Mouse (Mus musculus) midbrain, embryonic 16.5 days (tissue): ENCODE results near the gene Traip. TPM values are rescaled to one million over a fixed set of nuclear protein-coding genes. Genes with fewer than 3 reads are reported as not detected.
A peak's percentile ranks its signal among the peaks of the same experiment; 100 is the strongest.

ENCODE experiments used
- ATAC-seq: fragments of 200-750 bp; cut with Nextera tagmentation; 2 replicates; pipeline ENCODE4 v1.8.0; 2017; ENCODE audit warnings: moderate TSS enrichment
- H3K27ac ChIP-seq: fragments of 300-500 bp; sonication (generic); 2 replicates; pipeline ENCODE4 v1.5.1; 2014; ENCODE audit warnings: mild to moderate bottlenecking, low read length, mixed read lengths
- H3K27me3 ChIP-seq: fragments of 300-500 bp; sonication (generic); 2 replicates; pipeline ENCODE4 v1.6.1; 2014; ENCODE audit warnings: low read depth, low read length, mixed read lengths; ENCODE audit not compliant: control insufficient read depth, insufficient read depth
- H3K36me3 ChIP-seq: fragments of 300-500 bp; sonication (generic); 2 replicates; pipeline ENCODE4 v1.6.1; 2014; ENCODE audit warnings: mild to moderate bottlenecking, low read length, moderate library complexity, mixed read lengths; ENCODE audit not compliant: control insufficient read depth, insufficient read depth
- H3K4me1 ChIP-seq: fragments of 300-500 bp; sonication (generic); 2 replicates; pipeline ENCODE4 v1.6.1; 2014; ENCODE audit warnings: mild to moderate bottlenecking, low read length, mixed read lengths; ENCODE audit not compliant: control insufficient read depth, insufficient read depth
- H3K4me2 ChIP-seq: fragments of 300-500 bp; sonication (generic); 2 replicates; pipeline ENCODE4 v1.6.1; 2014; ENCODE audit warnings: mild to moderate bottlenecking, low read length, mixed read lengths
- H3K4me3 ChIP-seq: fragments of 300-500 bp; sonication (generic); 2 replicates; pipeline ENCODE4 v1.5.1; 2014; ENCODE audit warnings: low read depth, mild to moderate bottlenecking, low read length, moderate library complexity, mixed read lengths
- H3K9ac ChIP-seq: fragments of 300-500 bp; sonication (generic); 2 replicates; pipeline ENCODE4 v1.6.1; 2014; ENCODE audit warnings: low read depth, low read length, mixed read lengths
- H3K9me3 ChIP-seq: fragments of 300-500 bp; sonication (generic); replicated peaks from 2 replicates; pipeline ENCODE4 v1.6.1; 2014; ENCODE audit warnings: mild to moderate bottlenecking, low read length, mixed read lengths; ENCODE audit not compliant: control insufficient read depth, poor library complexity, severe bottlenecking
- WGBS: fragments of 180-500 bp; shearing (Covaris S2); extraction: QIAGEN DNeasy Blood & Tissue Kit; methylation state at CpG from one replicate; pipeline ENCODE4 v1.1.7; 2014; 5-methylcytosine and 5-hydroxymethylcytosine counted together
- polyA plus RNA-seq: library from polyadenylated mRNA; unstranded; fragments of >200 nt; fragmentation: Nextera tagmentation; extraction: Ambion mirVana; gene quantifications from 2 replicates; pipeline ENCODE4 v1.2.1, GENCODE M21; 2015

Gene Traip
- polyA plus RNA-seq, 1 experiment from 2014 or later, result 12.6 TPM

DNA sequence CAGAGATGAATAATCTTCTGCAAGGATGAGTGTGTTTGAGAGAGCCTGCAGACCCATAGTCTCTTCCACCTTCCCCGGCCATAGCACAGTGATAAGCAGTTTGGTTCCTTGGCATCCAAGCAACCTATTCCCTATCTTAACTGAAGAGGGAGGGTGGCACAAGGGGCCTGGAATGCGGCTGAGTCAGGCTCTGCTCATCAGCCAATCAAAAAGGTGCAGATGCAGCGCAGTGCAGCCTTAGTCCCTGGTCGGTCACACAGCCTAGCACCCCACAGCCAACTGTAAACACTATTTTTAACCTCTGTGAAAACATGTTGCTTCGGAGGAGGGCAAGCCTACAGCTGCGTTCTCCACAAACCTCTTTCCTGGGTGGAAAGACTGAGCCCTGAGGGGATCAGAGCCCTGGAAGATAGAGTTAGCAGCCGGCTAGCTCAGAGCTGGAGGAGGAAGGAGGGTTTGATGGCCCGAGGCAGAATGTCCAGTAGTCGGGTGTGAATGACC is 23.0 kb upstream of the Traip start:
- Histone ChIP-seq H3K27me3 (no peaks in the 10 kb centered on the region), H3K9me3 (no peaks in the 10 kb centered on the region), H3K4me3 (no peak overlapping the region), H3K9ac (no peak overlapping the region), H3K36me3 (no peaks in the 10 kb centered on the region), H3K4me1 (peaks cover 18% of the 10 kb centered on the region), H3K4me2 (no peak overlapping the region), H3K27ac (no peak overlapping the region)
- WGBS, result 69% methylated on average over 9 of the region's 9 CpGs
- no peak for ATAC-seq

- Histone ChIP-seq H3K4me2 (no peak overlapping the region), H3K36me3 (no peaks in the 10 kb centered on the region), H3K27ac (no peak overlapping the region), H3K27me3 (no peaks in the 10 kb centered on the region), H3K9me3 (no peaks in the 10 kb centered on the region), H3K4me3 (no peak overlapping the region), H3K4me1 (peaks cover 18% of the 10 kb centered on the region), H3K9ac (no peak overlapping the region)
- 92% methylated on average over 5 of the region's 5 CpGs for WGBS
- ATAC-seq, result no peak
Measured at GRCm38 (mm10) chr9:107927749-107928148, 22.2 kb upstream of the Traip start.

- Histone ChIP-seq H3K4me3 (no peak within 1 kb of the TSS), H3K27ac (no peak within 1 kb of the TSS), H3K4me2 (no peak within 1 kb of the TSS), H3K4me1 (peaks cover 18% of the 10 kb centered on the region), H3K27me3 (no peaks in the 10 kb centered on the region), H3K9me3 (no peaks in the 10 kb centered on the region), H3K36me3 (no peaks in the 10 kb centered on the region), H3K9ac (no peak within 1 kb of the TSS)
- ATAC-seq, result no peak
- WGBS, result 72% methylated on average over 3 of the region's 3 CpGs
Measured at GRCm38 (mm10) chr9:107928169-107928568, 21.8 kb upstream of the Traip start, which contains the start of gene Actl11. Gene Actl11 (plus strand): TSS chr9:107928469.

DNA sequence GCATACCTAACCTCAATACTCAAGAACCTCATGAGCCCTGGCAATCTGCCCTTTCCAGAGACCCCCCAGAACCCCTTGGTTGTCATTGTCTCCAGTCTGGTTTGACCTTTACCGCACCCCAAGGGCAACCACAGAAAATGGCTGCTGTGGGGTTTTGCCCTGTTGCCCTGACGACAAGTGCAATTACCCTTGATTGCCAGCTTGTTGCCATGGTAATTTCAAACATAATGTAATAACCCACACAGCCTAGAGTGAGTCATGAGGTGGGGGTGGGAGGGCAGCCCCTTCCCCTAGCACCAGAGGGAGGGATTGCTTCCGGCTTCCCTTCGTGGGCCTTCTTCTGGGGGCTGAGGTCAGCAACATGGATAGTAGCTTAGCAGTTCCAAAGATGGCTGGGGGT is 17.7 kb upstream of the Traip start:
- H3K4me2 ChIP-seq, result no peak overlapping the region
- 71% methylated on average over 4 of the region's 4 CpGs for WGBS

GRCm38 (mm10) chr9:107934146-107934545 is 15.8 kb upstream of the Traip start:
- ATAC-seq, result no peak
- 84% methylated on average over 11 of the region's 11 CpGs for WGBS
- Histone ChIP-seq H3K9ac (no peak overlapping the region), H3K36me3 (no peaks in the 10 kb centered on the region), H3K4me3 (no peak overlapping the region), H3K9me3 (no peaks in the 10 kb centered on the region), H3K4me2 (no peak overlapping the region), H3K27ac (no peak overlapping the region), H3K4me1 (peaks cover 12% of the 10 kb centered on the region), H3K27me3 (no peaks in the 10 kb centered on the region)

More for the DNA sequence above, 17.7 kb upstream of the Traip start:
- Histone ChIP-seq H3K36me3 (no peaks in the 10 kb centered on the region), H3K4me3 (no peak overlapping the region), H3K4me1 (peaks cover 10% of the 10 kb centered on the region), H3K27me3 (no peaks in the 10 kb centered on the region), H3K27ac (no peak overlapping the region), H3K9ac (no peak overlapping the region), H3K9me3 (no peaks in the 10 kb centered on the region)
- ATAC-seq, result no peak

- Histone ChIP-seq H3K4me2 (peak within 1 kb of the TSS; percentile 81), H3K36me3 (no peaks in the 10 kb centered on the region), H3K4me3 (peak within 1 kb of the TSS; percentile 65), H3K9me3 (no peaks in the 10 kb centered on the region), H3K4me1 (peaks cover 12% of the 10 kb centered on the region), H3K27me3 (no peaks in the 10 kb centered on the region), H3K9ac (peak within 1 kb of the TSS; percentile 76), H3K27ac (peak within 1 kb of the TSS; percentile 58)
- WGBS, result 3% methylated on average over 3 of the region's 3 CpGs
- ATAC-seq, result no peak
Measured at GRCm38 (mm10) chr9:107935374-107935773, 14.6 kb upstream of the Traip start, which contains the start of gene Camkv. Gene Camkv (plus strand): TSS chr9:107935674.

GRCm38 (mm10) chr9:107935790-107936214 is 14.1 kb upstream of the Traip start:
- Histone ChIP-seq H3K27me3 (no peaks in the 10 kb centered on the region), H3K4me2 (peak overlapping the region; percentile 81), H3K9me3 (no peaks in the 10 kb centered on the region), H3K27ac (peak overlapping the region; percentile 58), H3K4me1 (peaks cover 12% of the 10 kb centered on the region), H3K4me3 (peak overlapping the region; percentile 65), H3K9ac (peak overlapping the region; percentile 76), H3K36me3 (no peaks in the 10 kb centered on the region)
- ATAC-seq, result peak; percentile 59
- WGBS, result under 1% methylated on average over 40 of the region's 41 CpGs

GRCm38 (mm10) chr9:107936215-107936822 is 13.6 kb upstream of the Traip start:
- Histone ChIP-seq H3K4me2 (peak overlapping the region; percentile 81), H3K9me3 (no peaks in the 10 kb centered on the region), H3K4me1 (peaks cover 12% of the 10 kb centered on the region), H3K4me3 (peak overlapping the region; percentile 65), H3K27me3 (no peaks in the 10 kb centered on the region), H3K27ac (no peak overlapping the region), H3K36me3 (no peaks in the 10 kb centered on the region), H3K9ac (peak overlapping the region; percentile 76)
- under 1% methylated on average over 29 of the region's 29 CpGs for WGBS
- peak; percentile 79 for ATAC-seq

- ATAC-seq, result 0 out of 2 replicates have a peak, but pooled peaks have one; percentile 19
- WGBS, result 4% methylated on average over 3 of the region's 3 CpGs
- H3K27ac ChIP-seq, result no peak overlapping the region
Measured at GRCm38 (mm10) chr9:107936831-107937230, 13.1 kb upstream of the Traip start.

More at GRCm38 (mm10) chr9:107936831-107937230, 13.1 kb upstream of the Traip start:
- Histone ChIP-seq H3K9ac (peak overlapping the region; percentile 76), H3K4me1 (peaks cover 12% of the 10 kb centered on the region), H3K4me2 (peak overlapping the region; percentile 81), H3K9me3 (no peaks in the 10 kb centered on the region), H3K4me3 (peak overlapping the region; percentile 65), H3K36me3 (no peaks in the 10 kb centered on the region), H3K27me3 (no peaks in the 10 kb centered on the region)
